19 mouse cellular contexts compared by ENCODE assay signal in the genomic region with DNA sequence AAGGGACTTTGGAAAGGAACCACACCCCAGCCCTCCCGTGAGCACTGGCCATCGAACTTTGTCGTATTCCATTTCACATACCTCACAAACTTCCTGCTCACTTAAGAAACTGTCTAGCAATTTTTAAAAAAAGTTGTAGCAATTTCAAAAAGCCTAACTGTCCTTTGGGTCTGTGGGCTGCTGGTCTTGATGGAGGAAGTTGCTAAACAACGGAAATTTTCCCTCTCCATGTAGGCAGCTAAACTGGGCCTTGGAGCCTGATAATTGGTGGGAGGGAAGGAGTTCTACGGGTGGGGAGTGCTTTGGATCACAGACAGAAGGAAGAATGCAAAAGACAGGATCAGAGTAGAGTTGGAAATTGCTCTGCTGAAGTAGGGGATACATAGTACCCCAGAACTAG.
DNase-seq lines count a peak whose midpoint lies in the region; ATAC-seq lines count a peak whose summit lies in the region.
"Had no signal": no experiment of that assay in that cellular context is flagged by ENCODE, and none has a peak within 500 bp of the region (broad histone marks: within the 10 kb centered on the region; RNA-seq: fewer than 3 reads in every experiment).

No protein-coding gene starts in this region.

- peak; percentile 58 for ATAC-seq in granulocyte monocyte progenitor cell, adult 5-6 weeks (replicated peaks; ENCODE audit: poor library complexity, severe bottlenecking)
- peak; percentile 54 for ATAC-seq in megakaryocyte progenitor cell, adult 5-6 weeks (replicated peaks; ENCODE audit: poor library complexity)
- no peak for ATAC-seq in erythroblast, adult 5-6 weeks (replicated peaks; ENCODE audit: low FRiP score, poor library complexity, severe bottlenecking)
- ATAC-seq: activated CD4-positive, CD25-positive, alpha-beta regulatory T cell, adult 4 months; CD4-positive, CD25-positive, alpha-beta regulatory T cell, adult 4 months; Patski had no signal

- intact Hi-C loops in heart, postnatal 36 days (cut with DNase I): no loop called here

- DNase-seq in heart, adult 11 months: peak; percentile 62
- DNase-seq in heart, postnatal 36 days: no peak
- DNase-seq in lung, postnatal 4 days: no peak
- DNase-seq: adrenal gland, adult 2 months; adrenal gland, adult 8-10 months; adrenal gland, postnatal 10 days; adrenal gland, postnatal 14 days; adrenal gland, postnatal 25 days; adrenal gland, postnatal 36 days; B cell, adult 2 months; cerebellum, adult 11 months; cerebellum, adult 11-12 months; cerebellum, adult 18-20 months had no signal
